Mouse (Mus musculus) CH12.LX (cell line): ENCODE results near the gene Zdhhc13. TPM values are rescaled to one million over a fixed set of nuclear protein-coding genes. Genes with fewer than 3 reads are reported as not detected.

Experiments used
- DNase-seq: peaks from one replicate; pipeline ENCODE4 v3.0.0-alpha.2; 2013; ENCODE audit errors: extremely low read depth
- H3K27ac ChIP-seq: 2 replicates; pipeline ENCODE4 v1.5.1; 2012; ENCODE audit warnings: low read depth, mild to moderate bottlenecking, control low read depth, moderate library complexity; ENCODE audit not compliant: insufficient read depth
- H3K27me3 ChIP-seq: replicated peaks from 2 replicates; pipeline ENCODE3; 2012; ENCODE audit warnings: inconsistent platforms
- H3K36me3 ChIP-seq, 2 experiments: replicated peaks in 1 of 2; 2 replicates each; pipeline versions ENCODE3 to v1.6.1; 2012; ENCODE audit warnings: inconsistent platforms in 1 of 2, low read length in 1 of 2, mild to moderate bottlenecking in 1 of 2, mixed read lengths in 1 of 2, moderate library complexity in 1 of 2; ENCODE audit not compliant: control insufficient read depth in 1 of 2, insufficient read depth in 1 of 2
- H3K4me1 ChIP-seq, 2 experiments: 2 replicates each; pipeline ENCODE4 v1.6.1; 2012; ENCODE audit warnings: inconsistent platforms in 1 of 2, moderate library complexity in 1 of 2; ENCODE audit not compliant: insufficient read depth in 2 of 2, control insufficient read depth in 1 of 2
- H3K4me2 ChIP-seq: 2 replicates; pipeline ENCODE4 v1.6.1; 2012; ENCODE audit warnings: low read depth, mild to moderate bottlenecking, control low read depth; ENCODE audit not compliant: poor library complexity, insufficient read depth, severe bottlenecking
- H3K4me3 ChIP-seq, 3 experiments: fragments of 150-350 bp in 1 of 3; sonication (generic) in 1 of 3; replicated peaks in 1 of 3; 2 replicates each; pipeline versions ENCODE3 to v1.5.1; 2011 to 2012; ENCODE audit warnings: low read depth in 2 of 3, low read length in 2 of 3, mild to moderate bottlenecking in 2 of 3, moderate library complexity in 2 of 3, control low read depth in 1 of 3, improper control_type of control experiment in 1 of 3, inconsistent platforms in 1 of 3, mixed read lengths in 1 of 3; ENCODE audit not compliant: poor library complexity in 1 of 3
- H3K79me2 ChIP-seq: replicated peaks from 2 replicates; pipeline ENCODE4 v1.6.1; 2012; ENCODE audit warnings: mild to moderate bottlenecking, moderate library complexity; ENCODE audit not compliant: control insufficient read depth, poor library complexity, insufficient read depth, severe bottlenecking; ENCODE audit errors: extremely low read depth
- H3K9ac ChIP-seq: 2 replicates; pipeline ENCODE4 v1.6.1; 2012; ENCODE audit warnings: low read depth, mild to moderate bottlenecking, control low read depth, moderate library complexity; ENCODE audit not compliant: insufficient read depth
- H3K9me3 ChIP-seq: replicated peaks from 2 replicates; pipeline ENCODE3; 2012; ENCODE audit warnings: low read length, inconsistent platforms, mixed read lengths
- CHD2 ChIP-seq: IDR thresholded peaks from 2 replicates; pipeline ENCODE4 v1.6.1; 2011; ENCODE audit warnings: low read length, improper control_type of control experiment
- CTCF ChIP-seq, 2 experiments: IDR thresholded peaks in 1 of 2; conservative IDR thresholded peaks in 1 of 2; 2 replicates each; pipeline ENCODE4 v1.5.1; 2011 to 2012; ENCODE audit warnings: low read depth in 2 of 2, low read length in 2 of 2, improper control_type of control experiment in 1 of 2, inconsistent platforms in 1 of 2, mild to moderate bottlenecking in 1 of 2, moderate library complexity in 1 of 2
- E2F4 ChIP-seq: IDR thresholded peaks from 2 replicates; pipeline ENCODE4 v1.6.1; 2011; ENCODE audit warnings: low read depth, low read length, improper control_type of control experiment; ENCODE audit not compliant: insufficient replicate concordance
- EP300 ChIP-seq: IDR thresholded peaks from 2 replicates; pipeline ENCODE4 v1.6.1; 2011; ENCODE audit warnings: low read length, improper control_type of control experiment
- HCFC1 ChIP-seq: IDR thresholded peaks from 2 replicates; pipeline ENCODE4 v1.6.1; 2012; ENCODE audit warnings: low read depth, mild to moderate bottlenecking, inconsistent platforms, low read length, improper control_type of control experiment
- IRF4 ChIP-seq: IDR thresholded peaks from 2 replicates; pipeline ENCODE4 v1.6.1; 2014; ENCODE audit warnings: low read depth, mild to moderate bottlenecking, inconsistent platforms, low read length, improper control_type of control experiment
- JUN ChIP-seq: IDR thresholded peaks from 2 replicates; pipeline ENCODE4 v1.6.1; 2011; ENCODE audit warnings: low read depth, mild to moderate bottlenecking, low read length, improper control_type of control experiment, moderate library complexity; ENCODE audit not compliant: insufficient read depth
- MAFK ChIP-seq: IDR thresholded peaks from 2 replicates; pipeline ENCODE4 v1.6.1; 2011; ENCODE audit warnings: low read length, improper control_type of control experiment; ENCODE audit not compliant: insufficient replicate concordance
- MAZ ChIP-seq: IDR thresholded peaks from 2 replicates; pipeline ENCODE4 v1.6.1; 2012; ENCODE audit warnings: low read depth, mild to moderate bottlenecking, inconsistent platforms, low read length, improper control_type of control experiment, moderate library complexity
- MXI1 ChIP-seq: IDR thresholded peaks from 2 replicates; pipeline ENCODE4 v1.6.1; 2011; ENCODE audit warnings: mild to moderate bottlenecking, low read depth, low read length, improper control_type of control experiment
- MYC ChIP-seq: IDR thresholded peaks from 2 replicates; pipeline ENCODE4 v1.6.1; 2011; ENCODE audit warnings: low read depth, mild to moderate bottlenecking, improper control_type of control experiment, low read length
- POLR2A ChIP-seq: IDR thresholded peaks from 2 replicates; pipeline ENCODE4 v1.6.1; 2011; ENCODE audit warnings: low read depth, mild to moderate bottlenecking, improper control_type of control experiment, low read length
- TBP ChIP-seq: conservative IDR thresholded peaks from 2 replicates; pipeline ENCODE4 v1.6.1; 2011; ENCODE audit warnings: low read depth, low read length, improper control_type of control experiment
- TCF12 ChIP-seq: IDR thresholded peaks from 2 replicates; pipeline ENCODE4 v1.6.1; 2014; ENCODE audit warnings: low read depth, mild to moderate bottlenecking, inconsistent platforms, low read length, improper control_type of control experiment
- ZMIZ1 ChIP-seq: IDR thresholded peaks from 2 replicates; pipeline ENCODE4 v1.6.1; 2012; ENCODE audit warnings: low read depth, mild to moderate bottlenecking, inconsistent platforms, low read length, improper control_type of control experiment
- ZNF384 ChIP-seq: IDR thresholded peaks from 2 replicates; pipeline ENCODE4 v1.6.1; 2012; ENCODE audit warnings: low read depth, low read length, improper control_type of control experiment, inconsistent platforms
- dilution Hi-C: fragments of 300-500 bp; cut with MboI; formaldehyde crosslinking; loops from 2 replicates; pipeline ENCODE4 v1.14.3; 2020; ENCODE audit warnings: low sequenced_read_pairs; ENCODE audit not compliant: extremely low pct_unique_long_range_greater_than_20kb, extremely low pct_ligation_motif_present
- in situ Hi-C: fragments of 300-500 bp; cut with MboI; formaldehyde crosslinking; loops from 3 replicates; pipeline ENCODE4 v1.14.3; 2019; ENCODE audit warnings: low sequenced_read_pairs, low pct_ligation_motif_present, low pct_unique_long_range_greater_than_20kb, mixed read lengths
- polyA plus RNA-seq: library from polyadenylated mRNA; unstranded; fragments of >175 nt; gene quantifications from 2 replicates; pipeline ENCODE4 v1.2.1, GENCODE M21; 2012; ENCODE audit warnings: low read depth; ENCODE audit not compliant: insufficient read length
- total RNA-seq, 2 experiments: library from RNA; depleted of rRNA; stranded (reverse); fragments of 300-350 nt in 1 of 2; fragments of >200 nt in 1 of 2; gene quantifications; 2 replicates each; pipeline ENCODE4 v1.2.3; 2012 to 2014

Gene Zdhhc13
- total and polyA plus RNA-seq, 3 experiments: 19.9 to 74.3 (median 32.3) TPM

- H3K4me3 ChIP-seq: no peak overlapping the region
- no peak overlapping the region for H3K9ac ChIP-seq
- dilution Hi-C loops: no loop called here
- no peak for TF ChIP-seq TCF12
- no peak for TF ChIP-seq IRF4
- no peak for TF ChIP-seq MAFK
- TF ChIP-seq JUN: no peak
- no peak for TF ChIP-seq CTCF (conservative IDR thresholded peaks at IDR 0.05 in 1 of 2, IDR thresholded peaks at IDR 0.05 in 1 of 2; ENCODE audit: low read depth in 2 of 2, low read length in 2 of 2)
- TF ChIP-seq HCFC1: no peak
- no peak for TF ChIP-seq CHD2
- TF ChIP-seq TBP: no peak
- no peak for TF ChIP-seq POLR2A
- TF ChIP-seq MXI1: no peak
- TF ChIP-seq MYC: no peak
- no peak for TF ChIP-seq MAZ
- no peak for TF ChIP-seq ZMIZ1
- no peak for TF ChIP-seq ZNF384
- TF ChIP-seq EP300: no peak
- H3K4me2 ChIP-seq: no peak overlapping the region
- H3K27me3 ChIP-seq: no peaks in the 10 kb centered on the region
- DNase-seq: no peak
- no peaks in the 10 kb centered on the region for H3K79me2 ChIP-seq
- H3K27ac ChIP-seq: no peak overlapping the region
- H3K36me3 ChIP-seq: no peaks in the 10 kb centered on the region
- no peaks in the 10 kb centered on the region for H3K9me3 ChIP-seq
- in situ Hi-C loops: no loop called here
- H3K4me1 ChIP-seq: peaks cover 9 to 24% of the 10 kb centered on the region in 2 experiments
Measured at GRCm38 (mm10) chr7:48834371-48834970, 45.7 kb downstream of the Zdhhc13 start.

- Histone ChIP-seq H3K4me2 (no peak overlapping the region), H3K27me3 (no peaks in the 10 kb centered on the region), H3K4me3 (no peak overlapping the region), H3K9ac (no peak overlapping the region), H3K36me3 (no peaks in the 10 kb centered on the region), H3K27ac (no peak overlapping the region), H3K9me3 (no peaks in the 10 kb centered on the region), H3K4me1 (peaks cover 9 to 24% of the 10 kb centered on the region in 2 experiments), H3K79me2 (no peaks in the 10 kb centered on the region)
- in situ Hi-C loops (no loop called here), dilution Hi-C loops (no loop called here)
- DNase-seq: no peak
- no peak for TF ChIP-seq E2F4
Measured at GRCm38 (mm10) chr7:48834989-48835626, 46.3 kb downstream of the Zdhhc13 start.
